Mouse (Mus musculus): ENCODE measurements around the gene Hcrtr1. TPM values are rescaled to one million over a fixed set of nuclear protein-coding genes. Genes with fewer than 3 reads are reported as not detected.

Hcrtr1 gene
- 0.48 and 0.67 TPM in 2 replicates for polyA plus RNA-seq (2012; rRNA removed)

DNA sequence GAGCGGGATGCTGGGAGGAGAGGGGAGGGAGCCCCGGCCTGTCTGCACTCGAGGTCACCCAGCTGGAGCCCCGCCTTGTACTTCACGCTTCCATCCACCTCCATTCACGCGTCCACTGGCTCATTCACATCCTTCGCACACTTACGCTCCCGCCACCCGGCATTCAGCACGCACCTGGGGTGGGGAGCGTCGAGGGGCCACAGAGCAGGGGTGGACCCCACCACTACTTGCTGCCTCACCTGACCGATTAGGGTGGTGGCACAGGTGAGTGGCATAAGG is at the start of gene Hcrtr1:
Gene Hcrtr1 (minus strand): TSS at position 146 of the 279 bp plus-strand sequence.
- Histone ChIP-seq H3K27ac (ENCODE audit: insufficient read depth, low read length) (no peak within 1 kb of the TSS), H3K36me3 (ENCODE audit: control insufficient read depth, insufficient read depth, low read length) (no peaks in the 10 kb centered on the region), H3K4me3 (ENCODE audit: extremely low read depth, insufficient read depth, insufficient read length) (no peak within 1 kb of the TSS), H3K27me3 (ENCODE audit: control insufficient read depth, insufficient read depth, low read length) (peaks cover 6% of the 10 kb centered on the region; the same call in 1 of the 2 replicates), H3K4me1 (ENCODE audit: control insufficient read depth, insufficient read depth, insufficient read length) (no peaks in the 10 kb centered on the region; the same call in 1 of the 2 replicates)
- no peak for DNase-seq (ENCODE audit: low read depth in 1 of 2, low spot score in 2 of 2)
- no peak for TF ChIP-seq POLR2A (IDR thresholded peaks at IDR 0.05; ENCODE audit: low read depth, low read length)
- TF ChIP-seq CTCF (IDR thresholded peaks at IDR 0.05; ENCODE audit: extremely low read depth, insufficient read depth, insufficient read length, insufficient replicate concordance): no peak
- WGBS: 11% methylated on average over 15 of the region's 15 CpGs

DNA sequence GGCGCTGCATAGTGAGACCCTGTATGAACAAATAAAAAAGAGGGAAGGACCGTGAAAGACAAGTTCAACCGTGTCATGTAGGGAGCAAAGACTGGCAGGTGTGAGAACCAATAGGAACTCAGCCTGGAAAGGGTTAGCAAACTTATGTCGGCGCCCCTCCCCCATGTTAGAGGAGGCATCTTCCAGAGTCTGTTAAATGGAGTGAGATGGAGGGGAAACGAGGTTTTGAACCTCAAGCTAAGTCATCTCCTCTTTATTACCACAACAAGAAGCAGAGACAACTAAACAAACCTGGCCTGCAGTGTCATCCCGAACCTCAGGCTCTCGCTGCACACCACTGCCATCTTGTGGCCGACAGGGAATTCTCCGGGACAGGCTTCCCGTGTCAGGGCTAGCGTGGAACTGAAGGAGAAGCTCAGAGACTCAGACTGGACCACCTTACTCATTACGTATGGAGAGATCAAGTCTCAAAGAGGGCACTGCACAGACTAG is 49.7 kb upstream of the Hcrtr1 start:
- Histone ChIP-seq H3K4me1 (ENCODE audit: control insufficient read depth, insufficient read depth, insufficient read length) (no peaks in the 10 kb centered on the region), H3K27me3 (ENCODE audit: control insufficient read depth, insufficient read depth, low read length) (peaks cover 1% of the 10 kb centered on the region; the same call in 1 of the 2 replicates), H3K27ac (ENCODE audit: insufficient read depth, low read length) (no peak overlapping the region), H3K36me3 (ENCODE audit: control insufficient read depth, insufficient read depth, low read length) (no peaks in the 10 kb centered on the region), H3K4me3 (ENCODE audit: extremely low read depth, insufficient read depth, insufficient read length) (no peak overlapping the region)
- 3% methylated on average over 13 of the region's 13 CpGs for WGBS
- DNase-seq (ENCODE audit: low read depth in 1 of 2, low spot score in 2 of 2): peak; percentile 29 to 59
- TF ChIP-seq POLR2A (IDR thresholded peaks at IDR 0.05; ENCODE audit: low read depth, low read length): no peak
- peak; percentile 95 for TF ChIP-seq CTCF (IDR thresholded peaks at IDR 0.05; ENCODE audit: extremely low read depth, insufficient read depth, insufficient read length, insufficient replicate concordance)

DNA sequence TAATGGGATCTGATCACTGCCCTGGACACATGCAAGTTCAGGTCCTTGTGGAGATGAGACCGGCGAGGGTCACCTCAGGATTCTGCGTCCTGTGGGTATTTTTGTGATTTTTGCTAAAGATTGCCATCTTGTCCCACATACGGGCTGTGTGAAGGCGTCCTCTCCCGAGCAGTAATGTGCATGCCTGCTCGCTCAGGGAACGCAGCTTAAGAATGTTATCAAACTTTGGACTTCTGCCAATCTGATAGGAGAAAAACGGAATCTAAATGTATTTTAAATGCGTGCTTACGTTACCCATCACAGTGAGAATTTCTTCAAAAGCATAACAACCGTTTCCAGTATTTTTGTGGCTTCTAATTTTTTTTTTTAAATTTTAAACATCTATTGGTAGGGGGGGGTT is 47.7 kb upstream of the Hcrtr1 start:
- TF ChIP-seq POLR2A (IDR thresholded peaks at IDR 0.05; ENCODE audit: low read depth, low read length) (no peak), CTCF (IDR thresholded peaks at IDR 0.05; ENCODE audit: extremely low read depth, insufficient read depth, insufficient read length, insufficient replicate concordance) (no peak)

DNA sequence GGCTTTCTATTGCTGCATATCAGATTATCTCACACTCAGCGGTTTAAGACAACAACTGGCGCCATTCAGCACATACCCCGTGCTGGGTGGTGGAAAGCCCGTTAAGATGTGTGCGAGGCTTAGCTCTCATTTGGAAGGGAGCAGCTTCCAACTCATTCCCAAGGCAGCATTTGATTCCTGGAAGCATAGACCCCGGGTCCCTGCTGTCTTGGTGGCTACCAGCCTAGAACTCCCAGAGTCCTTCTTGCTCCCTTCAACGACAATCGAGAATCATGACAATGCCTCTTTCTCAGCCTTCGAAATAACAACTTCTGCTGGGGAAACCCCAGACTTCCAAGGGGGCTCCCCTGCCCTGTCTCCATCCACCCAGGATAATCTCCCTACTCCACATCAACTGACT is 47.3 kb upstream of the Hcrtr1 start:
- no peak for TF ChIP-seq CTCF (IDR thresholded peaks at IDR 0.05; ENCODE audit: extremely low read depth, insufficient read depth, insufficient read length, insufficient replicate concordance)
- no peak for TF ChIP-seq POLR2A (IDR thresholded peaks at IDR 0.05; ENCODE audit: low read depth, low read length)
- no peaks in the 10 kb centered on the region for H3K27me3 ChIP-seq (ENCODE audit: control insufficient read depth, insufficient read depth, low read length)
- WGBS: 79% methylated on average over 9 of the region's 9 CpGs
- H3K4me1 ChIP-seq (ENCODE audit: control insufficient read depth, insufficient read depth, insufficient read length): no peaks in the 10 kb centered on the region
- H3K36me3 ChIP-seq (ENCODE audit: control insufficient read depth, insufficient read depth, low read length): no peaks in the 10 kb centered on the region
- no peak for DNase-seq (ENCODE audit: low read depth in 1 of 2, low spot score in 2 of 2)
- no peak overlapping the region for H3K4me3 ChIP-seq (ENCODE audit: extremely low read depth, insufficient read depth, insufficient read length)
- H3K27ac ChIP-seq (ENCODE audit: insufficient read depth, low read length): no peak overlapping the region

More for the DNA sequence above, 47.7 kb upstream of the Hcrtr1 start:
- Histone ChIP-seq H3K4me3 (ENCODE audit: extremely low read depth, insufficient read depth, insufficient read length) (no peak overlapping the region), H3K4me1 (ENCODE audit: control insufficient read depth, insufficient read depth, insufficient read length) (no peaks in the 10 kb centered on the region), H3K27ac (ENCODE audit: insufficient read depth, low read length) (no peak overlapping the region), H3K27me3 (ENCODE audit: control insufficient read depth, insufficient read depth, low read length) (no peaks in the 10 kb centered on the region), H3K36me3 (ENCODE audit: control insufficient read depth, insufficient read depth, low read length) (no peaks in the 10 kb centered on the region)
- DNase-seq (ENCODE audit: low read depth in 1 of 2, low spot score in 2 of 2): no peak
- 55% methylated on average over 12 of the region's 12 CpGs for WGBS

DNA sequence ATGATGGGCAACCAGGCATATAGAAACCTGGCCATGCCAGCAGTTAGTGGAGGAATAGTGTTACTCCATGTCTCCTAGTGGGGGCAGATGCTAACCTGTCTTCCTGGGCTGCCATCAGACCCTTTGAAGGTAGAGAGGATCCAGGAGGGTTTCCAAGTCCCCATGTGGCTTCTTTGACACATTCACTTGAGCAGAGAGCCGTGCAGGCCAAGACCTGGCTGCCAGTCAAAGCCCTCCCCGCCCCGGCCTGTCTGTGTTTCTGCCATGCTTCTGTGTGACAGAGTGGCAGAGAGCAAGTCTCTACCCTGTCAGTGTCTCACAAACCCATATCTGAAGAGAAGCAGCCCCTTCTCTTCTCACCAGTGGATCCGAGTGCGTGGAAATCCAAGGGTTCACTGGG is 44.7 kb upstream of the Hcrtr1 start:
- no peak overlapping the region for H3K4me3 ChIP-seq (ENCODE audit: extremely low read depth, insufficient read depth, insufficient read length)
- H3K27me3 ChIP-seq (ENCODE audit: control insufficient read depth, insufficient read depth, low read length): no peaks in the 10 kb centered on the region
- no peaks in the 10 kb centered on the region for H3K36me3 ChIP-seq (ENCODE audit: control insufficient read depth, insufficient read depth, low read length)
- no peak for DNase-seq (ENCODE audit: low read depth in 1 of 2, low spot score in 2 of 2)
- TF ChIP-seq CTCF (IDR thresholded peaks at IDR 0.05; ENCODE audit: extremely low read depth, insufficient read depth, insufficient read length, insufficient replicate concordance) (no peak), POLR2A (IDR thresholded peaks at IDR 0.05; ENCODE audit: low read depth, low read length) (no peak)
- no peaks in the 10 kb centered on the region for H3K4me1 ChIP-seq (ENCODE audit: control insufficient read depth, insufficient read depth, insufficient read length)
- WGBS: 92% methylated on average over 5 of the region's 5 CpGs
- H3K27ac ChIP-seq (ENCODE audit: insufficient read depth, low read length): no peak overlapping the region

DNA sequence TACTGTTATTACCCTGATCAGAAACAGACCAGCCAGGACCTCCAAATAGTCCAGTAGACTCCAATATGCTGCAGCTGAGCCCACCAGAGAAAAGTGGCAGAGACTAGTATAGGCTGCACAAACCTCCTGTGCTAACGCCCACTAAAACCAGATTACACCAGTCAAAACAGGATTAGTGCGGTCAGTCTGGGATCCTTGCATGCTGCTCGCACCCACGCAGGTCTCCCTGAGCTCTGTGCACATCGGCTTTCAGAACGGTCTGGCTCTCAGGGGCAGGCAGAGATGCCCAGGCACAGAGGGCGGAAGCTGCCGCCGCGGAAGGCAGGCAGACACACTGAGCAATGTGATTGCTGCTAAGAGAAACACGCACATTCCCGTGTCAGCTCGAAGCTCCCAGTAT is 43.9 kb upstream of the Hcrtr1 start:
- DNase-seq (ENCODE audit: low read depth in 1 of 2, low spot score in 2 of 2): no peak
- Histone ChIP-seq H3K36me3 (ENCODE audit: control insufficient read depth, insufficient read depth, low read length) (no peaks in the 10 kb centered on the region), H3K27me3 (ENCODE audit: control insufficient read depth, insufficient read depth, low read length) (no peaks in the 10 kb centered on the region), H3K4me3 (ENCODE audit: extremely low read depth, insufficient read depth, insufficient read length) (no peak overlapping the region), H3K27ac (ENCODE audit: insufficient read depth, low read length) (no peak overlapping the region), H3K4me1 (ENCODE audit: control insufficient read depth, insufficient read depth, insufficient read length) (no peaks in the 10 kb centered on the region)
- TF ChIP-seq POLR2A (IDR thresholded peaks at IDR 0.05; ENCODE audit: low read depth, low read length): no peak
- TF ChIP-seq CTCF (IDR thresholded peaks at IDR 0.05; ENCODE audit: extremely low read depth, insufficient read depth, insufficient read length, insufficient replicate concordance): no peak
- 93% methylated on average over 13 of the region's 13 CpGs for WGBS

DNA sequence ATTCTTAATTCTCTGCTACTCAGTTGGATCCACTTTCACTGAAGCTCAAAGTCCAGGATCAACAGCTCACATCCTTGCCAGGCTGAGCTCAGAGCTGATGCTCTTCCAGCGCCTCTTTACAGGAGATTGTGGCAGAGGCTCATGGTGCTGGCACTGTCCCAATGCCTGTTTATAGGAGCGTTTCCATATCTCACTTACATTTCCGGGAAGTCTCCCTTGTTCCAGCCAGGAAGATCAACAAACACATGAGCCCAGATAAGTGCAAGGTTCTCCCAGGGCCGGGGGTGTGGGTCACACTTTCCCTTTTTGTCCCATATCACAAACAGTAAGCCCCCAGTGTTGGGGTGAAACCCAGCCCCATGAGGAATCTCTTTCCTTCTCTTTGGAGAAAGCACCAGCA is 42.7 kb upstream of the Hcrtr1 start:
- no peaks in the 10 kb centered on the region for H3K4me1 ChIP-seq (ENCODE audit: control insufficient read depth, insufficient read depth, insufficient read length)
- TF ChIP-seq CTCF (IDR thresholded peaks at IDR 0.05; ENCODE audit: extremely low read depth, insufficient read depth, insufficient read length, insufficient replicate concordance) (no peak), POLR2A (IDR thresholded peaks at IDR 0.05; ENCODE audit: low read depth, low read length) (no peak)
- DNase-seq (ENCODE audit: low read depth in 1 of 2, low spot score in 2 of 2): no peak
- H3K27ac ChIP-seq (ENCODE audit: insufficient read depth, low read length): no peak overlapping the region
- WGBS: 80% methylated on average over 4 of the region's 4 CpGs
- H3K36me3 ChIP-seq (ENCODE audit: control insufficient read depth, insufficient read depth, low read length): no peaks in the 10 kb centered on the region
- no peaks in the 10 kb centered on the region for H3K27me3 ChIP-seq (ENCODE audit: control insufficient read depth, insufficient read depth, low read length)
- H3K4me3 ChIP-seq (ENCODE audit: extremely low read depth, insufficient read depth, insufficient read length): no peak overlapping the region

All from spleen, adult 2 months (tissue).